Mouse (Mus musculus): ENCODE measurements at regions not wholly inside any gene's neighbourhood (a gene's known extent, or its start where the extent isn't known, plus 50 kb on each side); places are given as distances from the start of the nearest gene placed in this dataset.

GRCm38 (mm10) chr15:24990082-24990786 lies 423.3 kb downstream of the Basp1 start:
- no peak for DNase-seq (ENCODE audit: low read depth, low spot score)

- DNase-seq (ENCODE audit: low read depth, low spot score), result no peak
Observed at GRCm38 (mm10) chr15:24980841-24981240, 432.7 kb downstream of the Basp1 start.

DNA sequence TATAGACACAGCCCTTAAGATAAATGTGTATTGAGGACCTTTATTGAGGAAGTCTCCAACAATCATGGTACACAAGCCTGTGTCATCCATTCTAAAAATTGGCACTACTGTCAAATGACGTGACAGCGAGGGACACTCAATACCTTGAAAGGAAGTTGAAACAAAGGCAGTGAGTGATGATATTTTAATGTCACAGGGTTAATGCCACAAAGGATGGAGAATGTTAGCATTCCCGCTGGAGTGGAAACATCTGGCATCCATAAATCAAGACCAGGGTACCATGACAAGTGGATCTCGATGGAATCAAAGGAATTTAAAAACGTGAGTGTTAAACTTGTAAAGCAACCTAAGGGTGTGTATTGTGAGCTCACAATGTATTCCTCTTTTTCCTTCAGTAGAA lies 441.5 kb downstream of the Basp1 start:
- DNase-seq (ENCODE audit: low read depth, low spot score), result no peak

- DNase-seq (ENCODE audit: low read depth, low spot score), result no peak
Observed at GRCm38 (mm10) chr15:24969391-24969812, 444.2 kb downstream of the Basp1 start.

DNA sequence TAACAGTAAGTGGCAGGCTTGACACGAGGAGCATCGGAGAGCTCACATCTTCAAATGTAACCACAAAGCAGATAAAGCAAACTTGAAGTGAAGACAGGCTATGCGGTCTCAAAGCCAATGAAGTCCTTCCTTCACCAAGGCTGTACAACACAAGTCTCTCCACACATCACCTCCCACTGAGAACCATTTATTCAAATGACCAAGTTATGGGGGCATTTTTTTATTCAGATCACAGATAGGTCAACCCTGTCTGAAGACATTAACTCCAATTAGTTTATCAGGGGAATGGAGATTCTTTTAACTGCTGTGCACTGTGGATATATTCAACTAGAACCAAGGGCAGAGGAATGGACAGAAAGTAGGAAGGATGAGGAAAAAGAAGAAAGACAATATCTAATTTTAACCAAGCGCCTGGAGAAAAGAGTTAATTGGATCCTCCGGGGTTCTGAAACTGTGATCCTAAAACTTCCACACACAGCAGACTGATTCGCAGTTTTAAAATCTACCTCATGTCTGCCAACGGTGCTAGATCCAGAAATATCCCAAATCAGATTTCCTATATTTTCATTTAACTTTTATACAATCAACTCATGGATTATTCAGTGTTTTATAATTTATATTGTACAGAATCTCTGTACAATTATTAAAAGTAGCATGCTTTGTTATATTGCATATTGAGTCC lies 444.8 kb downstream of the Basp1 start:
- no peak for DNase-seq (ENCODE audit: low read depth, low spot score)

DNA sequence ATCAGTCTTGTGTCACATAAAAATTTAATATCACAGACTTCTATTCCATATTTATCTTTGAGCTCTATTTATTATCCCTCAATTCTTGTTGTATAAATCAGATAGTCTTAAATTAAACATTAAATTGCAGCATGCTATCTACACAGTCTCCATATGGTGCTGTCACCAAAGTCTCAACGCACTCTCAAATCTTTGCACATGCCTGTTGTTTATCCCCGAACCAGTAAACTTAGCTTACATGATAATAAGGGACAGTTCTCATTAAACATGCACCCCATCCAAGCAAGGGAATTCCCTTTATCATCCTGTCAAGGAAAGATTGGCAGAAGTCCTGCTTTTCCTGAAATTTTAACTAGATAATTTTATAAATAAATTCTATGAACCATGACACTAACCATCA lies 483.8 kb downstream of the Basp1 start:
- DNase-seq (ENCODE audit: low read depth, low spot score), result no peak

- DNase-seq (ENCODE audit: low read depth, low spot score), result no peak
Observed at GRCm38 (mm10) chr15:24911866-24912265, 501.7 kb downstream of the Basp1 start.

DNA sequence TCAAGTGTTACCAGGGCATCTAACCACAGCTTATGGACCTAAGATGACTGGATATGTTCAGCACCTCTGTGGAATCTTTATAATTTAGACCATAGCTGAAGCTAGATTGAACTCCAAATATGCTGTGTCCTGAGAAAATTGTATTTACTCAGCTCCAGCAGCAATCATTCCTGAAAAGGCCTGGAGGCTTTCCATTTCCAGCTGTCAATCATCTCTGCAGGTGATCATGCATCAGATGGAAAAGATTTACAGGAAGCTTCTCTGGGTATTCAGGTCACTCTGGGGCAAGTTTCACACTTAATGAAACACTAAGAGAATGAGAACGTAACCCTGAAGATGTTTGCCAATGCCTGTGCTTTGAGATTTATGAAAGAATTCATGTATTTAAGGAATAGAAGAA lies 502.1 kb downstream of the Basp1 start:
- DNase-seq (ENCODE audit: low read depth, low spot score), result no peak

- no peak for DNase-seq (ENCODE audit: low read depth, low spot score)
Observed at GRCm38 (mm10) chr15:24906957-24907356, 506.6 kb downstream of the Basp1 start.

DNA sequence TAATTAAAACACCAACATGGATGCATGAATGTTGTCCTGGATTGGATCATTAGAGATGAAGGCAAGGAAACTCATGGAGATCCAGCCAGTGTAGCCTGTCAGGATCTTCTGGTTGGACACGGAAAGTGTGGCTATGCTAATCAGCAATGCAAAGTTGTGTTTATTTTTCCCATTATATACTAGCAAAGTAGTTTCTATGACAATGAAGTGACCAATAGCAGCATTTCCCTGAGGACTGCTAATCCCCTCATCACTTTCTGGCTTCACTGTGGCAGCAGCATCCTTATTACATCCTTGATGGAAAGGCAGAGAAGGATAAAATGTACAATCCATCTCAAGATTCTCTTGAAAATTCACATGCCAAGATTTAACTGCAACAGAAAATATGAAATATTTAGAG lies 534.7 kb downstream of the Basp1 start:
- no peak for DNase-seq (ENCODE audit: low read depth, low spot score)

GRCm38 (mm10) chr15:24877711-24878598 lies 535.6 kb downstream of the Basp1 start:
- DNase-seq (ENCODE audit: low read depth, low spot score), result no peak

DNA sequence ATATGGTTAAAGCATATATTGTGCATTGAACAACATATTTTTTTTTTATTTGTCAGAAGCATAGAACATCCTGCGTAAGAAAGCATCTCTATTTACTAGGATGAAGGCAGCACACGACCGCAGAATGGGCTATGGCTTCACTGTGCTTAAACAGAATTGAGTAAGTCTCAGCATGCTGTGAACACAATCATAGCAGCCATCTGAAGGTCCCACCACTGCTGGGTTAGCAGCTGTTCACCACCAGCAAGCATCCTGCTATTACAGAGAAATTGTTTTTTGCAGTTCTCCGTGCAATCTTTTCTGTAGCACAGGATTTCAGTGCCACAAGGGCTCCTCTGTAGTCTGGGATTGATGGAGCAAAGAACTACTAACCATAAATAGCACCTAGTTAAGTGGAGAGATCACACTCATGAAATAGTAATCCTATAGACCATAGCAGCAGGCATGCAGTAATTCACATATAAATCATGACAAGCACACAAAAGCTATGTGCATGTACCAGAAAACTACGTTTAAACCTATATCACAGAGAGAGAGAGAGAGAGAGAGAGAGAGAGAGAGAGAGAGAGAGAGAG lies 537.3 kb downstream of the Basp1 start:
- no peak for DNase-seq (ENCODE audit: low read depth, low spot score)

DNA sequence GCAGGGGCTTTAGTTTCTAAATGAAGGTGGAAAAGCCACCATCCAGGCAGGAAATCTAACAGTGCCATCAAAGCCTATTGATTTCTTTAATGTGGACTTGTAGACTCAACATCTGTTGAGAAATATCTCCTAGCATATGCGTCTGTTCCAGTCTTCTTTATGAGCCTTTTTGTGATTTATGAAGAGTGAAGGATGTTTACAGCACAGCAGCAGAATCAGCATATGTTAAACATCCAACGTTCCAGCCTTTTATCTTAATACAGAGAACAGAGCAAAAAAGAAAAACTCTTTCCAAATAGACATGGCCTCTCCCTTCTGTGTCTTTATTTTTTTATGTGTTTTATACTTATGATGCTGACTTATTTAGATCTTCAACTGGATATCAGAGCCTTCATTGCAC lies 573.3 kb downstream of the Basp1 start:
- DNase-seq (ENCODE audit: low read depth, low spot score), result no peak

- DNase-seq (ENCODE audit: low read depth, low spot score), result no peak
Observed at GRCm38 (mm10) chr15:24838390-24838789, 575.2 kb downstream of the Basp1 start.

DNA sequence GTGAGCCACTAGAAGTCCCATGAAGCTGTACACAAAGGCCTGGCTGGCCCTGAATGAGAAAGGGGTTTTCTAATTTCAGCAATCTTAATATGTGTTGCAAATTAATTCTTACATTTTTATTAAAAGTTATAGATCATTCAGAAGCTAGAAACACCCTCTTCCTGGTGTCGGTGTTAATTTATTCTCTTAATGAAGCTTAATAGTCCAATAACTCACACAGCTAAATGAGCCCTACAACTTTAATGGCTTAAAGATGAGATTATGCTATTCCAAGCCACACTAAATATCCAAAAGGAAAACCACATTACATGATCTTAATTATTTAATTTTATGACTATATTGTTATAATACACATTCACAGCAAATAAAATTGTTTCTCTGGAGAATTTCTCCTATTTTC lies 585.7 kb downstream of the Basp1 start:
- no peak for DNase-seq (ENCODE audit: low read depth, low spot score)

DNA sequence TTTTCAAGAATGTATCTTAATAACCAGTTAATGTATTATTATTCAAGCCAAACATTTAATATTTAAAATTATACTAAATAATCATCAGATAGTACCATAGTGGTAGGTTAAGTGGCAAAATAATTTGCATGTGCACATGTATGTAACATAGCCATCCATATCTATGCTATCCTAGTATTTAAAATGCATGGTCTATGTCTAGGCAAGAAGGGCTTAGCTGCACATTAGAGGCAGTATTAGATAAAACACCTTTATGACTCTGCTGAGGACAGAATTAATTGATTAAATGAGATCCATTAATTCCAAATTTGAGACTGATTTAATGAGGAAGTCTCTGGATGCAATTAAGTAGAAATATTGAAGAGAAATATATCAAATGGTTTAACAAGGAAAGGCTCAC lies 586.3 kb downstream of the Basp1 start:
- no peak for DNase-seq (ENCODE audit: low read depth, low spot score)

- no peak for DNase-seq (ENCODE audit: low read depth, low spot score)
Observed at GRCm38 (mm10) chr15:24796836-24797235, 616.7 kb downstream of the Basp1 start.

- DNase-seq (ENCODE audit: low read depth, low spot score), result no peak
Observed at GRCm38 (mm10) chr15:24793381-24793780, 620.2 kb downstream of the Basp1 start.

DNA sequence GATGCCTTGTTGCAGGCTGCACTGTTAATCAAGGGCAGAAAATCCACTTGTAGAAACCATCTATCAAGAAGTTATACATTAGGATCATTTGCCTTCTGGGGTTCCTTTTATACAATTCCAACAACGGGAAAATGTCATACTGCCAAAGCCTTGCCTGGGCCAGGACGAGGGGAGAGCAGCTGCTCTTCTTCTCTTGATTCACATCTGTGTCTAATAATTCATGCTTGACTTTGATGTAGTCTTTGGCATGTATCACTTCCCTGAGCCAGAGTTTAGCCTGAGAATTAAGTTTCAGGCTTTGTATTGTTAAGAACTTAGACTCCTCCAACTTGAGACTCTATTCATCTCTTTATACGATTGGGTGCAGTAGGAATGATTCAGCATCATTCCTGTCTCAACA lies 627.2 kb downstream of the Basp1 start:
- no peak for DNase-seq (ENCODE audit: low read depth, low spot score)

DNA sequence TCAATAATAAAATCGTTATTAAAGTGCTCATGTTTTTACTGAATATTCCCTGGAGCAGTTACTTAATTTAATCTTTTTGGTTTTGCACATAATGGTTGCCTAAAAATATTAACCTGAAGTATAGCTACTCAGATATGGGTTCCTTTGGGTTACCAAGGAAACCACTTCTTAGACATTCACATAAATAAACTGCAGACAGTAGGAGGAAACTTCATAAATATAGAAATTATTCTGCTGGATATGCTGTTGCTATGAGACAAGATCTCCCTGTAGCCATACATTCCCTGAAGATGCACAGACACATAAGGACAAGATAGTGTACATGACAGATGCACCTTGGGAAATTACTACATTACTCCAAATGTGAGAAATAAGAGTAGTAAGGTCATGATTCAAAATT lies 635.3 kb downstream of the Basp1 start:
- no peak for DNase-seq (ENCODE audit: low read depth, low spot score)

- no peak for DNase-seq (ENCODE audit: low read depth, low spot score)
Observed at GRCm38 (mm10) chr15:24751480-24752157, 661.9 kb downstream of the Basp1 start.

DNA sequence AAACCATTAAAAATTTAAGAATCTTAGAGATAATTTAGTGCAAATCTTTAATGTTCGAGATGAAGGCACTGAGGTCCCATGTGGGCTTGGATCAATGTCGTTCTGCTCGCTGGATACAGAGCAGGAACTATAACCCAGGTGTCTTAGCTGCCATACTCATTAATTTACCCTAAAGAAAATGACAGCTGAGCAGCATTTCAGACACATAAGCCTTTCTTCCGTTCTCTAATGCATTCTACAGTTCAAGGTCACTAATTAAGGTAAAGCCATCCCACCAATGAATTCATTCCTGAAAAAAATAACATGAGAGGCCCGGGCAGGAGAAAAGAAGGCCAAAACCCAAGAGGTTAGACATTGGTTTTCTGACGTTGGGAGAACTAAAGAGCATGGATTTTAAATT lies 670.3 kb downstream of the Basp1 start:
- DNase-seq (ENCODE audit: low read depth, low spot score), result no peak
